Mouse (Mus musculus): ENCODE measurements at regions not wholly inside any gene's neighbourhood (a gene's known extent, or its start where the extent isn't known, plus 50 kb on each side); places are given as distances from the start of the nearest gene placed in this dataset.

- TF ChIP-seq CTCF (IDR thresholded peaks at IDR 0.05; ENCODE audit: low read depth) (no peak), EP300 (IDR thresholded peaks at IDR 0.05; ENCODE audit: low read depth) (no peak)
These were observed 71.5 kb upstream of the Serpine2 start for GRCm38 (mm10) chr1:79932435-79932834.

Measured in heart, postnatal 0 days (tissue).